Mouse (Mus musculus) stomach, embryonic 16.5 days (tissue): ENCODE results near the gene Dedd2. TPM values are rescaled to one million over a fixed set of nuclear protein-coding genes. Genes with fewer than 3 reads are reported as not detected.

ENCODE experiments used
- ATAC-seq: fragments of 200-750 bp; cut with Nextera tagmentation; 2 replicates; pipeline ENCODE4 v1.8.0; 2017; ENCODE audit warnings: moderate number of reproducible peaks, moderate TSS enrichment; ENCODE audit not compliant: insufficient read depth, low FRiP score
- H3K27ac ChIP-seq: fragments of 300-500 bp; sonication (generic); 2 replicates; pipeline ENCODE4 v1.5.1; 2014; ENCODE audit warnings: low read length
- H3K27me3 ChIP-seq: fragments of 300-500 bp; sonication (generic); 2 replicates; pipeline ENCODE4 v1.6.1; 2014; ENCODE audit warnings: low read length, control low read depth, mixed read lengths; ENCODE audit not compliant: control insufficient read depth, insufficient read depth
- H3K36me3 ChIP-seq: fragments of 300-500 bp; sonication (generic); 2 replicates; pipeline ENCODE4 v1.6.1; 2014; ENCODE audit warnings: low read length; ENCODE audit not compliant: control insufficient read depth, insufficient read depth
- H3K4me1 ChIP-seq: fragments of 300-500 bp; sonication (generic); 2 replicates; pipeline ENCODE4 v1.6.1; 2014; ENCODE audit warnings: low read length, control low read depth, mixed read lengths; ENCODE audit not compliant: control insufficient read depth, insufficient read depth
- H3K4me2 ChIP-seq: fragments of 300-500 bp; sonication (generic); 2 replicates; pipeline ENCODE4 v1.6.1; 2014; ENCODE audit warnings: low read depth, low read length, mixed read lengths
- H3K4me3 ChIP-seq: fragments of 300-500 bp; sonication (generic); replicated peaks from 2 replicates; pipeline ENCODE4 v1.5.1; 2014; ENCODE audit warnings: mild to moderate bottlenecking, low read length
- H3K9ac ChIP-seq: fragments of 300-500 bp; sonication (generic); 2 replicates; pipeline ENCODE4 v1.6.1; 2014; ENCODE audit warnings: low read length
- H3K9me3 ChIP-seq: fragments of 300-500 bp; sonication (generic); replicated peaks from 2 replicates; pipeline ENCODE4 v1.6.1; 2016; ENCODE audit warnings: low read length, control low read depth; ENCODE audit not compliant: control insufficient read depth
- WGBS: fragments of 180-500 bp; shearing (Covaris S2); extraction: QIAGEN DNeasy Blood & Tissue Kit; methylation state at CpG from one replicate; pipeline ENCODE4 v1.1.7; 2014; 5-methylcytosine and 5-hydroxymethylcytosine counted together
- polyA plus RNA-seq: library from polyadenylated mRNA; unstranded; fragments of >200 nt; fragmentation: Nextera tagmentation; extraction: Ambion mirVana; gene quantifications from 2 replicates; pipeline ENCODE4 v1.2.1, GENCODE M21; 2015

Gene Dedd2
- polyA plus RNA-seq, 1 experiment from 2014 or later: 9.1 TPM

- peak; percentile 46 for ATAC-seq
- WGBS: 2% methylated on average over 30 of the region's 30 CpGs
- Histone ChIP-seq H3K9me3 (no peaks in the 10 kb centered on the region), H3K27me3 (no peaks in the 10 kb centered on the region), H3K27ac (peak overlapping the region; percentile 87), H3K4me1 (peaks cover 23% of the 10 kb centered on the region), H3K9ac (peak overlapping the region; percentile 60), H3K4me3 (peak overlapping the region; percentile 87), H3K4me2 (peak overlapping the region; percentile 74), H3K36me3 (no peaks in the 10 kb centered on the region; the same call in 1 of the 2 replicates)
These were observed 18.6 kb upstream of the Dedd2 start for GRCm38 (mm10) chr7:25238829-25239623.

- H3K27ac ChIP-seq: peak overlapping the region; percentile 87
- ATAC-seq: peak; percentile 93
- H3K36me3 ChIP-seq: no peaks in the 10 kb centered on the region; the same call in 1 of the 2 replicates
- H3K27me3 ChIP-seq: no peaks in the 10 kb centered on the region
- H3K9ac ChIP-seq: peak overlapping the region; percentile 61
- peaks cover 23% of the 10 kb centered on the region for H3K4me1 ChIP-seq
- peak overlapping the region; percentile 74 for H3K4me2 ChIP-seq
- H3K4me3 ChIP-seq: peak overlapping the region; percentile 87
- WGBS: under 1% methylated on average over 23 of the region's 23 CpGs
- no peaks in the 10 kb centered on the region for H3K9me3 ChIP-seq
These were observed 17.7 kb upstream of the Dedd2 start for GRCm38 (mm10) chr7:25238015-25238706.

DNA sequence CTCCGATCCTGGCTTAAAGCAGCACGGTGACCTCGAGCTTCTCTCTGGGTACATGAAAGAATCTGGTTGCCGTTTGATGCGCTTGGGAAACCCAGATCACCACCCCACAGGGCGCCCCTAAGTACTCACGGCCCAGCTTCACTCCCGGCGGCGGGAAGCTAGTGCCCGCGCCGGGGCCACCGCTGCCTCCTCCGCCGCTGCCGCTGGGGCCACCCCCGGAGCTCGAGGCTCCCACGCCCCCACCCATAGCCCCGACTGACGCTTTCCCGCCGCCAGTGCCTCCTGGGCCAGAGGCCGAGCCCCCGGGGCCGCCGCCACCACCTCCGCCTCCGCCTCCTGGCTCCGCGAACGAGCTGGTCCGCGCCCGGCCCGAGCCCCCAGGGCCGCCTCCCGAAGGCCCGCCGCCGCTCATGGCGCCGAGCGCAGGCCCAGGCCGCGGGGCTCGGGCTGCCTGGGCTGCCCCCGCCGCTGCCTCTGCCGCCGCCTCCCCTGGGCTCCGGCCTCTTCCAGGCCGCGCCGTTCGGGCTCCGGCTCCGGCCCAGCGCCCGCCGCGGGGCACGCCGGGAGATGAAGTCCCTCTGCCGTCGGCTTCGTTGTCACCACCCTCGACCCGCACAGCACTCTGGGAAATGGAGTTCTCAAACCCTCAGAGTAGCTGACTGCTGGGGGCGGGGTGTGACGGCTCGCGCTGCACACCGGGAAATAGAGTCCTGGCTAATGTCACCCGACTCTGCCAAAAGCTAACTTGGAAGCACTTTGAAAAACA lies 17.0 kb upstream of the Dedd2 start, which contains the start of gene Gsk3a:
Gsk3a (minus strand) TSS at position 603 of the 766 bp plus-strand sequence.
- Histone ChIP-seq H3K9me3 (no peaks in the 10 kb centered on the region), H3K4me1 (peaks cover 23% of the 10 kb centered on the region), H3K27ac (peak within 1 kb of the TSS; percentile 87), H3K4me2 (peak within 1 kb of the TSS; percentile 77), H3K27me3 (no peaks in the 10 kb centered on the region), H3K9ac (peak within 1 kb of the TSS; percentile 98), H3K4me3 (peak within 1 kb of the TSS; percentile 87), H3K36me3 (no peaks in the 10 kb centered on the region)
- ATAC-seq: peak; percentile 90
- under 1% methylated on average over 76 of the region's 76 CpGs for WGBS

- peak overlapping the region; percentile 98 for H3K9ac ChIP-seq
- no peak for ATAC-seq
- 89% methylated on average over 5 of the region's 5 CpGs for WGBS
- no peaks in the 10 kb centered on the region for H3K36me3 ChIP-seq
- H3K4me3 ChIP-seq: no peak overlapping the region
- H3K4me2 ChIP-seq: no peak overlapping the region
- H3K4me1 ChIP-seq: peaks cover 23% of the 10 kb centered on the region
- H3K9me3 ChIP-seq: no peaks in the 10 kb centered on the region
- H3K27me3 ChIP-seq: no peaks in the 10 kb centered on the region
- H3K27ac ChIP-seq: no peak overlapping the region
These were observed 15.1 kb upstream of the Dedd2 start for GRCm38 (mm10) chr7:25235526-25235925.

- Histone ChIP-seq H3K9me3 (no peaks in the 10 kb centered on the region), H3K4me3 (no peak overlapping the region), H3K27me3 (no peaks in the 10 kb centered on the region), H3K9ac (no peak overlapping the region), H3K27ac (no peak overlapping the region), H3K4me2 (no peak overlapping the region), H3K4me1 (peaks cover 15% of the 10 kb centered on the region), H3K36me3 (peaks cover 2% of the 10 kb centered on the region; the same call in 1 of the 2 replicates)
- WGBS: 69% methylated on average over 2 of the region's 2 CpGs
- no peak for ATAC-seq
These were observed 12.6 kb upstream of the Dedd2 start for GRCm38 (mm10) chr7:25233061-25233460.

DNA sequence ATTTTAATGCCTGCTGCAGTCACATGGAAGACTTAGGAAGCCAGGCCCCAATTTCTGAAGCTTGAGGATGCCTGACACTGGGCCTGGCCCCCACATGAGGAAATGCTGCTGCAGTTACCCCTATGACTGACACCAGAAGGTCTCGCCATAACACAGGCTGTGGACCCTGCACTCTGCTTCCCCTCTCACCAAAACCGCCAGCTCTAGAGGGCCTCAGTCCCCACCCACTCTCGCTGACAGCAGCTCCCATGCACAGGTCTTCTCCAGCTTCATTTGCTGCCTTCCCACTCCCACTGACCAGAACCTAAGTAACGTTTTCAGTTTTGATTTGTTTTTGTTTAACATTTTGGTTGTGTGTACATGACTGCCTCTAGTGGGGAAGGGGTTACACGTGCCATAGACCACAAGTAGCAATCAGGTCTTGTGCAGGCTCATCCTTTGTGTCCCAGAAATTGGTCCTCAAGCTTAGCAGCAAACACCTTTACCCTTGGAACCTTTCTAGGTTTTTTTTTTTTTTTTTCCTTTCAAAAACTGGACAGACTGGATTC lies 11.8 kb upstream of the Dedd2 start:
- Histone ChIP-seq H3K4me2 (no peak overlapping the region), H3K4me3 (no peak overlapping the region), H3K9ac (no peak overlapping the region), H3K4me1 (peaks cover 15% of the 10 kb centered on the region), H3K27me3 (no peaks in the 10 kb centered on the region), H3K27ac (no peak overlapping the region), H3K36me3 (peaks cover 5% of the 10 kb centered on the region; the same call in 1 of the 2 replicates), H3K9me3 (no peaks in the 10 kb centered on the region)
- 48% methylated on average over 5 of the region's 5 CpGs for WGBS
- ATAC-seq: no peak

GRCm38 (mm10) chr7:25230690-25231285 lies 10.4 kb upstream of the Dedd2 start:
- WGBS: 85% methylated on average over 9 of the region's 9 CpGs

DNA sequence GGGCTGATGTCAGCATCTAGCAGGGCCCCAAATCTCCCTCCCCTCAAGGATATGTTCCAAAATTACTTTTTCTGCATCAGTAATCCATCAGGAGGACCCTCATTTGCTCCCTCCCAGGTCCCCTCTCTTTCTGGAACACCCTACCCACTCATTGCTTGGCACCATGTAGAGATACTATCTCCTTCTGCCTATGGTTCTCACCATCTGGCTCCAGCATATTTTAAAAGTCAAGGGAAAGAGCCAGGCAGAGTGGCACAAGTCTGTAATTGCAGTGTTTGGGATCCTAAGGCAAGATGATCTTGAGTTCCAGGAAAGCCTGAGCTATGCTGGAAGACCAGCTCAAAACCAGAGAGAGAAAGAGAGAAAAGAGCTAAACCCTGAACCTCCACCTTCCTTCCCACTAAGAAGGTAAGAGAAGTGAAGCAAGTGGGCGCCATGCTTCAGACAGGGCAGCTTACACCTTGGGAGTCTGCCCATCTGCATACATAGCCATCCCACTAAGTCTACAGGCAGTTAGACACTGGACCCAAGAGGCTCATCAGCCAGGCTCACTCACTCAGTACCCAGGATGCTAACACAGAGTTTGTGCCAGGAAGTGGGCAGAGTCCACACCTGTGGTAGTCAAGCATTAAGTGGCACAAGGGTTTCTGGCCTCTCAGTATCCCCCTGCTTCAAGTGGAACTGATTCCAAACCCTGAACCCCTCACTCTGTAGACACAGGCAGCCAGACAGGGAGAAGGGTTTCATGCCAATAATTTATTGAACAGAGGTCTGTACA lies 7.3 kb upstream of the Dedd2 start:
- H3K9me3 ChIP-seq: no peaks in the 10 kb centered on the region
- no peaks in the 10 kb centered on the region for H3K27me3 ChIP-seq
- no peak overlapping the region for H3K4me3 ChIP-seq
- H3K4me2 ChIP-seq: no peak overlapping the region
- H3K9ac ChIP-seq: no peak overlapping the region
- peaks cover 13% of the 10 kb centered on the region; the same call in 1 of the 2 replicates for H3K36me3 ChIP-seq
- H3K4me1 ChIP-seq: no peaks in the 10 kb centered on the region
- no peak for ATAC-seq
- H3K27ac ChIP-seq: no peak overlapping the region
- WGBS: 89% methylated on average over 1 of the region's 1 CpGs

More at GRCm38 (mm10) chr7:25230690-25231285, 10.4 kb upstream of the Dedd2 start:
- Histone ChIP-seq H3K36me3 (peaks cover 6% of the 10 kb centered on the region; the same call in 1 of the 2 replicates), H3K4me2 (no peak overlapping the region), H3K4me1 (peaks cover 3% of the 10 kb centered on the region; the same call in 1 of the 2 replicates), H3K9me3 (no peaks in the 10 kb centered on the region), H3K27ac (no peak overlapping the region), H3K4me3 (no peak overlapping the region), H3K27me3 (no peaks in the 10 kb centered on the region), H3K9ac (no peak overlapping the region)
- no peak for ATAC-seq
